Mouse (Mus musculus) MEL (cell line): ENCODE data around the gene 1700019N19Rik. TPM values are rescaled to one million over a fixed set of nuclear protein-coding genes. Genes with fewer than 3 reads are reported as not detected.

ENCODE experiments used
- DNase-seq: peaks from one replicate; pipeline ENCODE4 v3.0.0; 2011; ENCODE audit warnings: low read depth, low spot score
- H3K27ac ChIP-seq: 2 replicates; pipeline ENCODE4 v1.5.1; 2012; ENCODE audit warnings: low read depth, mild to moderate bottlenecking, control low read depth, low read length, moderate library complexity; ENCODE audit not compliant: control insufficient read depth
- H3K27me3 ChIP-seq, 2 experiments: fragments of 150-350 bp in 1 of 2; sonication (generic) in 1 of 2; 2 replicates each; pipeline ENCODE4 v1.6.1; 2012; ENCODE audit warnings: low read length in 2 of 2, mild to moderate bottlenecking in 2 of 2, improper control_type of control experiment in 1 of 2, moderate library complexity in 1 of 2; ENCODE audit not compliant: insufficient read depth in 2 of 2, control insufficient read depth in 1 of 2
- H3K36me3 ChIP-seq, 2 experiments: 2 replicates each; pipeline ENCODE4 v1.6.1; 2012 to 2014; ENCODE audit warnings: low read length in 2 of 2, improper control_type of control experiment in 1 of 2, inconsistent platforms in 1 of 2, mild to moderate bottlenecking in 1 of 2; ENCODE audit not compliant: insufficient read depth in 2 of 2, control insufficient read depth in 1 of 2
- H3K4me1 ChIP-seq, 2 experiments: fragments of 150-350 bp in 1 of 2; sonication (generic) in 1 of 2; 2 replicates each; pipeline ENCODE4 v1.6.1; 2012; ENCODE audit warnings: low read length in 2 of 2, improper control_type of control experiment in 1 of 2, mild to moderate bottlenecking in 1 of 2; ENCODE audit not compliant: insufficient read depth in 2 of 2, control insufficient read depth in 1 of 2
- H3K4me3 ChIP-seq, 2 experiments: fragments of 150-350 bp in 1 of 2; sonication (generic) in 1 of 2; 2 replicates each; pipeline ENCODE4 v1.5.1; 2012; ENCODE audit warnings: low read depth in 2 of 2, low read length in 2 of 2, mild to moderate bottlenecking in 2 of 2, moderate library complexity in 2 of 2, control low read depth in 1 of 2, improper control_type of control experiment in 1 of 2; ENCODE audit not compliant: control insufficient read depth in 1 of 2, insufficient read depth in 1 of 2
- H3K79me2 ChIP-seq: 2 replicates; pipeline ENCODE4 v1.6.1; 2012; ENCODE audit warnings: mild to moderate bottlenecking, low read length, moderate library complexity; ENCODE audit not compliant: control insufficient read depth, poor library complexity, insufficient read depth
- H3K9ac ChIP-seq: 2 replicates; pipeline ENCODE4 v1.6.1; 2012; ENCODE audit warnings: low read depth, mild to moderate bottlenecking, control low read depth, low read length, moderate library complexity; ENCODE audit not compliant: control insufficient read depth, poor library complexity, severe bottlenecking
- H3K9me3 ChIP-seq: fragments of 150-350 bp; sonication (generic); replicated peaks from 2 replicates; pipeline ENCODE4 v1.6.1; 2012; ENCODE audit warnings: mild to moderate bottlenecking, low read length, improper control_type of control experiment, moderate library complexity; ENCODE audit not compliant: insufficient read depth
- BHLHE40 ChIP-seq: IDR thresholded peaks from 2 replicates; pipeline ENCODE4 v1.6.1; 2012; ENCODE audit warnings: low read depth, mild to moderate bottlenecking, inconsistent platforms, low read length, improper control_type of control experiment, borderline replicate concordance
- CHD1 ChIP-seq: IDR thresholded peaks from 2 replicates; pipeline ENCODE4 v1.6.1; 2012; ENCODE audit warnings: low read depth, mild to moderate bottlenecking, inconsistent platforms, low read length, improper control_type of control experiment
- CHD2 ChIP-seq: IDR thresholded peaks from 2 replicates; pipeline ENCODE4 v1.6.1; 2011; ENCODE audit warnings: low read length, improper control_type of control experiment
- CTCF ChIP-seq, 3 experiments: IDR thresholded peaks in 2 of 3; conservative IDR thresholded peaks in 1 of 3; 2 replicates each; pipeline ENCODE4 v1.5.1; 2011 to 2012; ENCODE audit warnings: low read length in 3 of 3, low read depth in 2 of 3, mild to moderate bottlenecking in 2 of 3, improper control_type of control experiment in 1 of 3, inconsistent platforms in 1 of 3, mixed read lengths in 1 of 3, moderate library complexity in 1 of 3; ENCODE audit not compliant: control insufficient read depth in 1 of 3, insufficient read depth in 1 of 3, poor library complexity in 1 of 3, severe bottlenecking in 1 of 3
- ELF1 ChIP-seq: IDR thresholded peaks from 2 replicates; pipeline ENCODE4 v1.6.1; 2014; ENCODE audit warnings: low read depth, mild to moderate bottlenecking, inconsistent platforms, low read length, improper control_type of control experiment, moderate library complexity
- EP300 ChIP-seq, 2 experiments: IDR thresholded peaks; 2 replicates each; pipeline ENCODE4 v1.6.1; 2011; ENCODE audit warnings: improper control_type of control experiment in 2 of 2, low read length in 2 of 2, low read depth in 1 of 2, mild to moderate bottlenecking in 1 of 2
- GATA1 ChIP-seq: IDR thresholded peaks from 2 replicates; pipeline ENCODE4 v1.6.1; 2011; ENCODE audit warnings: low read depth, low read length, improper control_type of control experiment
- JUND ChIP-seq: IDR thresholded peaks from 2 replicates; pipeline ENCODE4 v1.6.1; 2011; ENCODE audit warnings: low read depth, mild to moderate bottlenecking, improper control_type of control experiment, low read length
- KAT2A ChIP-seq: conservative IDR thresholded peaks from 2 replicates; pipeline ENCODE4 v1.6.1; 2012; ENCODE audit warnings: low read depth, low read length, improper control_type of control experiment, inconsistent platforms
- MAX ChIP-seq: IDR thresholded peaks from 2 replicates; pipeline ENCODE4 v1.6.1; 2011; ENCODE audit warnings: low read length, improper control_type of control experiment
- MAZ ChIP-seq: IDR thresholded peaks from 2 replicates; pipeline ENCODE4 v1.6.1; 2012; ENCODE audit warnings: low read depth, mild to moderate bottlenecking, inconsistent platforms, low read length, improper control_type of control experiment
- MEF2A ChIP-seq: IDR thresholded peaks from 2 replicates; pipeline ENCODE4 v1.6.1; 2014; ENCODE audit warnings: low read depth, mild to moderate bottlenecking, inconsistent platforms, low read length, improper control_type of control experiment; ENCODE audit not compliant: poor library complexity, insufficient replicate concordance, severe bottlenecking; ENCODE audit errors: extremely low read depth
- MYB ChIP-seq: IDR thresholded peaks from 2 replicates; pipeline ENCODE4 v1.6.1; 2011; ENCODE audit warnings: mild to moderate bottlenecking, low read depth, low read length, improper control_type of control experiment
- NELFE ChIP-seq: IDR thresholded peaks from 2 replicates; pipeline ENCODE4 v1.6.1; 2011; ENCODE audit warnings: low read depth, low read length, improper control_type of control experiment
- POLR2A ChIP-seq, 2 experiments: IDR thresholded peaks; 2 replicates each; pipeline ENCODE4 v1.6.1; 2011 to 2012; ENCODE audit warnings: low read length in 2 of 2, mild to moderate bottlenecking in 2 of 2, control low read depth in 1 of 2, improper control_type of control experiment in 1 of 2, low read depth in 1 of 2, moderate library complexity in 1 of 2; ENCODE audit not compliant: control insufficient read depth in 1 of 2, insufficient read depth in 1 of 2, poor library complexity in 1 of 2
- POLR2AphosphoS2 ChIP-seq: IDR thresholded peaks from 2 replicates; pipeline ENCODE4 v1.6.1; 2011; ENCODE audit warnings: low read length, improper control_type of control experiment
- POLR2AphosphoS5 ChIP-seq: IDR thresholded peaks from 2 replicates; pipeline ENCODE4 v1.6.1; 2012; ENCODE audit warnings: low read depth, borderline replicate concordance, mild to moderate bottlenecking, inconsistent platforms, low read length, moderate library complexity, mixed read lengths
- RCOR1 ChIP-seq: IDR thresholded peaks from 2 replicates; pipeline ENCODE4 v1.6.1; 2012; ENCODE audit warnings: low read depth, mild to moderate bottlenecking, inconsistent platforms, low read length, improper control_type of control experiment
- SIN3A ChIP-seq: IDR thresholded peaks from 2 replicates; pipeline ENCODE4 v1.6.1; 2012; ENCODE audit warnings: low read length, improper control_type of control experiment, inconsistent platforms
- TCF12 ChIP-seq: IDR thresholded peaks from 2 replicates; pipeline ENCODE4 v1.6.1; 2014; ENCODE audit warnings: low read depth, mild to moderate bottlenecking, inconsistent platforms, low read length, improper control_type of control experiment, moderate library complexity
- UBTF ChIP-seq: IDR thresholded peaks from 2 replicates; pipeline ENCODE4 v1.6.1; 2012; ENCODE audit warnings: low read depth, mild to moderate bottlenecking, inconsistent platforms, low read length, improper control_type of control experiment, moderate library complexity, borderline replicate concordance; ENCODE audit not compliant: insufficient read depth
- ZKSCAN1 ChIP-seq: IDR thresholded peaks from 2 replicates; pipeline ENCODE4 v1.6.1; 2012; ENCODE audit warnings: low read depth, mild to moderate bottlenecking, inconsistent platforms, low read length, improper control_type of control experiment, moderate library complexity
- ZMIZ1 ChIP-seq: IDR thresholded peaks from 2 replicates; pipeline ENCODE4 v1.6.1; 2012; ENCODE audit warnings: low read depth, mild to moderate bottlenecking, inconsistent platforms, low read length, improper control_type of control experiment, moderate library complexity
- ZNF384 ChIP-seq: IDR thresholded peaks from 2 replicates; pipeline ENCODE4 v1.6.1; 2012; ENCODE audit warnings: low read depth, mild to moderate bottlenecking, inconsistent platforms, low read length, improper control_type of control experiment
- polyA plus RNA-seq, 2 experiments: library from polyadenylated mRNA; stranded (reverse) in 1 of 2; unstranded in 1 of 2; fragments of >175 nt in 1 of 2; fragments of >200 nt in 1 of 2; gene quantifications; 2 replicates each; pipeline versions ENCODE4 v1.2.1 to v1.2.4; 2012; ENCODE audit warnings: low replicate concordance in 2 of 2, low read depth in 1 of 2; ENCODE audit not compliant: insufficient read length in 2 of 2, insufficient read depth in 1 of 2, missing spikeins in 1 of 2
- total RNA-seq: library from RNA; depleted of rRNA; stranded (reverse); fragments of 300-350 nt; gene quantifications from 2 replicates; pipeline ENCODE4 v1.2.3, GENCODE M21; 2012

1700019N19Rik gene
- total and polyA plus RNA-seq, 3 experiments, result not detected

GRCm38 (mm10) chr19:58758871-58759270 lies 35.4 kb downstream of the 1700019N19Rik start (continued):
- TF ChIP-seq TCF12, result no peak

- H3K9me3 ChIP-seq, result no peaks in the 10 kb centered on the region
- H3K4me1 ChIP-seq, result no peaks in the 10 kb centered on the region
- no peak overlapping the region for H3K4me3 ChIP-seq
- H3K27ac ChIP-seq, result no peak overlapping the region
- no peaks in the 10 kb centered on the region for H3K36me3 ChIP-seq
- no peaks in the 10 kb centered on the region for H3K27me3 ChIP-seq
- no peak for DNase-seq
- no peaks in the 10 kb centered on the region for H3K79me2 ChIP-seq
- no peak for TF ChIP-seq GATA1
- TF ChIP-seq RCOR1, result no peak
- TF ChIP-seq NELFE, result no peak
- no peak for TF ChIP-seq CTCF (IDR thresholded peaks at IDR 0.05 in 2 of 3, conservative IDR thresholded peaks at IDR 0.05 in 1 of 3; ENCODE audit: control insufficient read depth in 1 of 3, insufficient read depth in 1 of 3, low read depth in 2 of 3, low read length in 3 of 3, poor library complexity in 1 of 3, severe bottlenecking in 1 of 3)
- no peak for TF ChIP-seq MAX
- no peak for TF ChIP-seq ZNF384
- no peak for TF ChIP-seq KAT2A
- no peak for TF ChIP-seq POLR2AphosphoS2
- no peak for TF ChIP-seq MYB
- no peak for TF ChIP-seq UBTF
- no peak for TF ChIP-seq JUND
- TF ChIP-seq TCF12, result no peak
- no peak for TF ChIP-seq EP300 (IDR thresholded peaks at IDR 0.05; ENCODE audit: low read depth in 1 of 2, low read length in 2 of 2)
- TF ChIP-seq MEF2A, result no peak
- no peak for TF ChIP-seq CHD1
- no peak for TF ChIP-seq ZKSCAN1
- H3K9ac ChIP-seq, result no peak overlapping the region
Measured at GRCm38 (mm10) chr19:58751504-58751903, 42.8 kb downstream of the 1700019N19Rik start.

GRCm38 (mm10) chr19:58750822-58751221 lies 43.4 kb downstream of the 1700019N19Rik start:
- TF ChIP-seq ZMIZ1 (no peak), MEF2A (no peak), CTCF (IDR thresholded peaks at IDR 0.05 in 2 of 3, conservative IDR thresholded peaks at IDR 0.05 in 1 of 3; ENCODE audit: control insufficient read depth in 1 of 3, insufficient read depth in 1 of 3, low read depth in 2 of 3, low read length in 3 of 3, poor library complexity in 1 of 3, severe bottlenecking in 1 of 3) (no peak), POLR2A (IDR thresholded peaks at IDR 0.05; ENCODE audit: control insufficient read depth in 1 of 2, insufficient read depth in 1 of 2, low read depth in 1 of 2, low read length in 2 of 2, poor library complexity in 1 of 2) (no peak), SIN3A (no peak), MAZ (no peak), ZNF384 (no peak), TCF12 (no peak), POLR2AphosphoS5 (no peak), UBTF (no peak), BHLHE40 (no peak), CHD1 (no peak), EP300 (IDR thresholded peaks at IDR 0.05; ENCODE audit: low read depth in 1 of 2, low read length in 2 of 2) (no peak), MAX (no peak), CHD2 (no peak), ELF1 (no peak)
- Histone ChIP-seq H3K36me3 (no peaks in the 10 kb centered on the region), H3K27ac (no peak overlapping the region), H3K79me2 (no peaks in the 10 kb centered on the region), H3K27me3 (no peaks in the 10 kb centered on the region), H3K4me3 (no peak overlapping the region), H3K9me3 (no peaks in the 10 kb centered on the region), H3K9ac (no peak overlapping the region), H3K4me1 (no peaks in the 10 kb centered on the region)
- no peak for DNase-seq
